Mouse (Mus musculus): ENCODE data around the gene Rhbdl1.

DNA sequence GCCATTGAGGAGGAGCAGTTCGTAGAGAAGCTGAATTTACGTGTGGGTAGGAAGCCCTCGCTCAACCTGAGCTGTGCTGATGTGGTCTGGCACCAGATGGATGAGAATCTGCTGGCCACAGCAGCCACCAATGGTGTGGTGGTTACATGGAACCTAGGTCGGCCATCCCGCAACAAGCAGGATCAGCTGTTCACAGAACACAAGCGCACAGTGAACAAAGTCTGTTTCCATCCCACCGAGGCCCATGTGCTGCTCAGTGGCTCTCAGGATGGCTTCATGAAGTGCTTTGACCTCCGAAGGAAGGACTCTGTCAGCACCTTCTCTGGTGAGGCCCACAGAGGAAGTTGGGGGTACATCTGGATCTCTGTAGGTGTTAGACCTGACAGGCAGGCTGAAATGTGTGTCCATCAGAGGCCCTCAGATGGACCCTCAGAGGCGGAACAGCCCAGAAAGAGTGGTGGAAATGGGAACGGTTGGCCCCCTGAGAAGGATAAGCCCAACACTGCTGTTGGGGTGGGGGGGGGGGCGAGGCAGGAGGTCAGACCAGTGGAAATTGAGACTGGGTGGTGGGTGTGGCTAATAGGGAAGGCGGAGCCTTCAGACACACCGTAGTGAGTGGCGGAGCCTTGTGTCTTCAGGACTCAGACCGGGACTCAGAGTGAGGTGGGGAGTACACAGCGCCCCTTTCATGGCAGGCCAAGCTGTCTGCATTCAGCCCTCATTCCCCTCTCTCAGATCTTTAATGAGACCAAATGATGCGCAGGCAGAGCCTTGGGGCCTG is 12.5 kb downstream of the Rhbdl1 start:
- TF ChIP-seq EP300 (IDR thresholded peaks at IDR 0.05; ENCODE audit: insufficient read depth, low read depth, low read length) (no peak), CTCF (IDR thresholded peaks at IDR 0.05; ENCODE audit: low read depth, low read length) (no peak), POLR2A (IDR thresholded peaks at IDR 0.05; ENCODE audit: insufficient read depth, low read length) (no peak)

Data from ES-Bruce4 (cell line).